Mouse (Mus musculus) liver, embryonic 14.5 days (tissue): ENCODE results near the gene Slu7. TPM values are rescaled to one million over a fixed set of nuclear protein-coding genes. Genes with fewer than 3 reads are reported as not detected.
A peak's percentile ranks its signal among the peaks of the same experiment; 100 is the strongest.

Experiments used
- ATAC-seq: fragments of 200-750 bp; cut with Nextera tagmentation; 2 replicates; pipeline ENCODE4 v1.8.0; 2017; ENCODE audit warnings: moderate number of reproducible peaks, mild to moderate bottlenecking, moderate library complexity; ENCODE audit not compliant: insufficient read depth
- DNase-seq, 3 experiments: peaks; one replicate each; pipeline ENCODE4 v3.0.0-alpha.2; 2012 to 2013; ENCODE audit warnings: low read depth in 3 of 3, low spot score in 3 of 3
- H3K27ac ChIP-seq: fragments of 300-500 bp; sonication (generic); 2 replicates; pipeline ENCODE4 v1.5.1; 2014; ENCODE audit warnings: moderate library complexity, mild to moderate bottlenecking, control low read depth, inconsistent platforms
- H3K27me3 ChIP-seq: fragments of 300-500 bp; sonication (generic); 2 replicates; pipeline ENCODE4 v1.6.1; 2014; ENCODE audit warnings: mild to moderate bottlenecking, low read length, moderate library complexity; ENCODE audit not compliant: control insufficient read depth, insufficient read depth
- H3K36me3 ChIP-seq: fragments of 300-500 bp; sonication (generic); replicated peaks from 2 replicates; pipeline ENCODE4 v1.6.1; 2014; ENCODE audit warnings: low read depth; ENCODE audit not compliant: control insufficient read depth, insufficient read depth
- H3K4me1 ChIP-seq, 2 experiments: fragments of 200-500 bp in 1 of 2; fragments of 300-500 bp in 1 of 2; sonication (generic) in 1 of 2; replicated peaks; 2 replicates each; pipeline ENCODE4 v1.6.1; 2012 to 2014; ENCODE audit warnings: antibody characterized with exemption in 1 of 2, inconsistent platforms in 1 of 2, low read length in 1 of 2; ENCODE audit not compliant: control insufficient read depth in 2 of 2, insufficient read depth in 2 of 2
- H3K4me2 ChIP-seq: fragments of 300-500 bp; sonication (generic); 2 replicates; pipeline ENCODE4 v1.6.1; 2014; ENCODE audit warnings: low read depth, mild to moderate bottlenecking, control low read depth, moderate library complexity
- H3K4me3 ChIP-seq, 2 experiments: fragments of 200-500 bp in 1 of 2; fragments of 300-500 bp in 1 of 2; sonication (generic) in 1 of 2; 2 replicates each; pipeline ENCODE4 v1.5.1; 2012 to 2014; ENCODE audit warnings: low read depth in 2 of 2, low read length in 2 of 2, mild to moderate bottlenecking in 2 of 2, control low read depth in 1 of 2, inconsistent platforms in 1 of 2, moderate library complexity in 1 of 2; ENCODE audit not compliant: insufficient read depth in 1 of 2
- H3K9ac ChIP-seq: fragments of 300-500 bp; sonication (generic); replicated peaks from 2 replicates; pipeline ENCODE4 v1.6.1; 2014; ENCODE audit warnings: mild to moderate bottlenecking, control low read depth, moderate library complexity
- H3K9me3 ChIP-seq: fragments of 300-500 bp; sonication (generic); 2 replicates; pipeline ENCODE4 v1.6.1; 2016; ENCODE audit warnings: low read length, mixed read lengths; ENCODE audit not compliant: control insufficient read depth
- CTCF ChIP-seq: IDR thresholded peaks from 2 replicates; pipeline ENCODE4 v1.5.1; 2016; ENCODE audit warnings: antibody characterized with exemption, low read depth, control low read depth
- EP300 ChIP-seq: IDR thresholded peaks from 2 replicates; pipeline ENCODE4 v1.6.1; 2016; ENCODE audit warnings: antibody characterized with exemption, low read depth
- WGBS: fragments of 180-500 bp; shearing (Covaris S2); extraction: QIAGEN DNeasy Blood & Tissue Kit; methylation state at CpG from one replicate; pipeline ENCODE4 v1.1.7; 2014; ENCODE audit not compliant: insufficient replicate concordance; 5-methylcytosine and 5-hydroxymethylcytosine counted together
- polyA plus RNA-seq, 2 experiments: library from polyadenylated mRNA; depleted of rRNA in 1 of 2; stranded (reverse) in 1 of 2; unstranded in 1 of 2; fragments of >200 nt; fragmentation: Nextera tagmentation in 1 of 2; extraction: Ambion mirVana in 1 of 2; gene quantifications; 2 replicates each; pipeline versions ENCODE4 v1.2.1 to v1.2.3; 2012 to 2014

The Slu7 gene
- polyA plus RNA-seq, 2 experiments: 4.9 to 20.8 TPM

GRCm38 (mm10) chr11:43473635-43474224 is 40.2 kb downstream of the Slu7 start:
- TF ChIP-seq CTCF (no peak), EP300 (no peak)
- DNase-seq (no peak), ATAC-seq (no peak)
- Histone ChIP-seq H3K4me1 (no peaks in the 10 kb centered on the region), H3K4me3 (no peak overlapping the region), H3K27me3 (no peaks in the 10 kb centered on the region), H3K9ac (no peak overlapping the region), H3K4me2 (no peak overlapping the region), H3K36me3 (no peaks in the 10 kb centered on the region), H3K27ac (no peak overlapping the region), H3K9me3 (no peaks in the 10 kb centered on the region)
- WGBS: 41% methylated on average over 15 of the region's 15 CpGs

- DNase-seq (peak in 2 of 3 experiments; percentile 18 to 28), ATAC-seq (no peak)
- Histone ChIP-seq H3K9ac (no peak within 1 kb of the TSS), H3K36me3 (no peaks in the 10 kb centered on the region), H3K27ac (no peak within 1 kb of the TSS), H3K4me3 (no peak within 1 kb of the TSS), H3K27me3 (no peaks in the 10 kb centered on the region), H3K4me1 (no peaks in the 10 kb centered on the region), H3K4me2 (no peak within 1 kb of the TSS), H3K9me3 (no peaks in the 10 kb centered on the region)
- TF ChIP-seq CTCF (no peak), EP300 (no peak)
- 5% methylated on average over 24 of the region's 24 CpGs for WGBS
These were observed 40.8 kb downstream of the Slu7 start, which contains the start of gene C1qtnf2 for GRCm38 (mm10) chr11:43474225-43474774. C1qtnf2 (plus strand) TSS chr11:43474276.

GRCm38 (mm10) chr11:43479376-43479775 is 45.8 kb downstream of the Slu7 start:
- H3K27ac ChIP-seq: no peak overlapping the region
- no peak overlapping the region for H3K4me3 ChIP-seq
- DNase-seq (no peak), ATAC-seq (no peak)
- no peaks in the 10 kb centered on the region for H3K27me3 ChIP-seq
- 61% methylated on average over 3 of the region's 3 CpGs for WGBS
- peaks cover 0 to 2% of the 10 kb centered on the region in 2 experiments; a peak in 1 of 4 replicates for H3K4me1 ChIP-seq
- no peak overlapping the region for H3K4me2 ChIP-seq
- H3K9me3 ChIP-seq: no peaks in the 10 kb centered on the region
- H3K36me3 ChIP-seq: no peaks in the 10 kb centered on the region
- H3K9ac ChIP-seq: no peak overlapping the region
- TF ChIP-seq EP300 (no peak), CTCF (no peak)

- DNase-seq (no peak), ATAC-seq (no peak)
- no peaks in the 10 kb centered on the region for H3K9me3 ChIP-seq
- no peaks in the 10 kb centered on the region for H3K36me3 ChIP-seq
- no peak overlapping the region for H3K27ac ChIP-seq
- peaks cover 0 to 2% of the 10 kb centered on the region in 2 experiments; a peak in 1 of 4 replicates for H3K4me1 ChIP-seq
- TF ChIP-seq EP300: no peak
- no peak for TF ChIP-seq CTCF
- H3K27me3 ChIP-seq: no peaks in the 10 kb centered on the region
- no peak overlapping the region for H3K9ac ChIP-seq
- 34% methylated on average over 5 of the region's 5 CpGs for WGBS
- H3K4me3 ChIP-seq: no peak overlapping the region
- no peak overlapping the region for H3K4me2 ChIP-seq
These were observed 47.0 kb downstream of the Slu7 start for GRCm38 (mm10) chr11:43480561-43480960.

GRCm38 (mm10) chr11:43481672-43482522 is 48.4 kb downstream of the Slu7 start:
- Histone ChIP-seq H3K4me1 (peaks cover 0 to 2% of the 10 kb centered on the region in 2 experiments; a peak in 1 of 4 replicates), H3K9ac (no peak overlapping the region), H3K27me3 (no peaks in the 10 kb centered on the region), H3K4me3 (no peak overlapping the region), H3K9me3 (no peaks in the 10 kb centered on the region), H3K36me3 (no peaks in the 10 kb centered on the region), H3K4me2 (no peak overlapping the region), H3K27ac (no peak overlapping the region)
- ATAC-seq (no peak), DNase-seq (no peak)
- TF ChIP-seq CTCF: no peak
- TF ChIP-seq EP300: no peak
- 45% methylated on average over 3 of the region's 3 CpGs for WGBS
